Mouse (Mus musculus) C2C12 (cell line): ENCODE measurements around the gene Kif3a. TPM values are rescaled to one million over a fixed set of nuclear protein-coding genes. Genes with fewer than 3 reads are reported as not detected.

ENCODE experiments used
- H3K27me3 ChIP-seq: one replicate; pipeline ENCODE4 v1.6.1; 2011; ENCODE audit not compliant: control insufficient read depth, insufficient read depth, insufficient read length
- H3K36me3 ChIP-seq: one replicate; pipeline ENCODE4 v1.6.1; 2011; ENCODE audit not compliant: control insufficient read depth, insufficient read depth
- H3K4me3 ChIP-seq: one replicate; pipeline ENCODE4 v1.5.1; 2011; ENCODE audit warnings: mild to moderate bottlenecking, control low read depth; ENCODE audit not compliant: poor library complexity, insufficient read depth, severe bottlenecking
- H3K79me2 ChIP-seq: one replicate; pipeline ENCODE4 v1.6.1; 2011; ENCODE audit not compliant: control insufficient read depth, insufficient read depth
- H3K79me3 ChIP-seq: one replicate; pipeline ENCODE4 v1.6.1; 2011; ENCODE audit warnings: low read depth, control low read depth
- H3ac ChIP-seq: one replicate; pipeline ENCODE3; 2011; ENCODE audit warnings: low read depth; ENCODE audit not compliant: control insufficient read depth, insufficient read length
- CEBPB ChIP-seq: IDR thresholded peaks from one replicate; pipeline ENCODE4 v1.6.1; 2011; ENCODE audit warnings: low read depth, mild to moderate bottlenecking, control low read depth, moderate library complexity
- CTCF ChIP-seq: IDR thresholded peaks from one replicate; pipeline ENCODE4 v1.5.1; 2011; ENCODE audit not compliant: control insufficient read depth, insufficient read depth, insufficient read length
- FOSL1 ChIP-seq: IDR thresholded peaks from one replicate; pipeline ENCODE4 v1.8.0; 2011; ENCODE audit warnings: mild to moderate bottlenecking, low read length; ENCODE audit not compliant: poor library complexity, insufficient read depth, severe bottlenecking
- MAX ChIP-seq: IDR thresholded peaks from one replicate; pipeline ENCODE4 v1.6.1; 2011; ENCODE audit warnings: mild to moderate bottlenecking, control low read depth
- MYOD1 ChIP-seq: IDR thresholded peaks from one replicate; pipeline ENCODE4 v1.6.1; 2011; ENCODE audit warnings: low read depth; ENCODE audit not compliant: control insufficient read depth, insufficient read length
- MYOG ChIP-seq: IDR thresholded peaks from one replicate; pipeline ENCODE4 v1.6.1; 2011; ENCODE audit not compliant: control insufficient read depth, insufficient read length; ENCODE audit errors: extremely low read depth
- USF1 ChIP-seq: IDR thresholded peaks from one replicate; pipeline ENCODE4 v1.6.1; 2011; ENCODE audit warnings: low read depth, mild to moderate bottlenecking, control low read depth, moderate library complexity
- polyA plus RNA-seq: library from polyadenylated mRNA; unstranded; fragments of >200 nt; fragmentation: generic; extraction: Trizol; gene quantifications from one replicate; pipeline ENCODE4 v1.2.1, GENCODE M21; 2012; ENCODE audit warnings: missing spikeins

Kif3a gene
- polyA plus RNA-seq, 1 experiment = 7.9 TPM

DNA sequence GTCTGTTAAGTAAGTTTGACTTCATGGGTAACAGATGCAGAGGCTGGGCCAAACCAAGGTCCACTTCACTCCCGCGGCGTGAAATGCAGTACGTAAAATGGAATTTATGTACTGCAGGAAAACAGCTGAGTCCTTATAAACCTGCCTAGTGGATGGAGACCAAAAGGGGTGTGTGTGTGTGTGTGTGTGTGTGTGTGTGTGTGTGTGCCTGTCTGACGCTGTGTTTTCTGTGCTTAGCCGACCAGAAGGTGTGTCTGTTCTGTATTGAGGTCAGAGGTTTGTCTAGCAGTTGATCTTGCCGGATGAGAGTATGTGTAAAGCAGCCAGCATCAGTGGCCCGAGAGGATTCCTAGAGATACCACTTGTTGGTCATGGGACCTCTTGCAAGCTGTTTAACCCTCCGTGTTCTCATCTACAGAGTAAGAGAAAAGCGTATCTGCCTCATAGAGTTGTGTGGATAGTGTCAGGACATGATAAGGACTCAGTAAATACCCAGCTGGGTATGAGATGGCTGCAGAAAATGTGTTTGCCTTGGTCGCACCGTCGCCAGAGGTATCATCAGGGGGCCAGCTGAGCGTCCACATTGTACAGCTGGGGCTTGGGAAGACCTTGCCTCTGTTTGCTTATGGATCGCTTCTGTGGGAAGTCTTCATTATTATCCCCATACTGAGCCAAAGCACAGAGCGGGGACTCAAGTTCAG, 45.9 kb upstream of the Kif3a start:
- TF ChIP-seq CTCF = no peak
- TF ChIP-seq MYOG = no peak
- Histone ChIP-seq H3K4me3 (peak overlapping the region; percentile 65), H3ac (peak overlapping the region; percentile 24), H3K79me2 (peaks cover 65% of the 10 kb centered on the region), H3K79me3 (peaks cover 53% of the 10 kb centered on the region), H3K27me3 (no peaks in the 10 kb centered on the region), H3K36me3 (peaks cover 7% of the 10 kb centered on the region)

DNA sequence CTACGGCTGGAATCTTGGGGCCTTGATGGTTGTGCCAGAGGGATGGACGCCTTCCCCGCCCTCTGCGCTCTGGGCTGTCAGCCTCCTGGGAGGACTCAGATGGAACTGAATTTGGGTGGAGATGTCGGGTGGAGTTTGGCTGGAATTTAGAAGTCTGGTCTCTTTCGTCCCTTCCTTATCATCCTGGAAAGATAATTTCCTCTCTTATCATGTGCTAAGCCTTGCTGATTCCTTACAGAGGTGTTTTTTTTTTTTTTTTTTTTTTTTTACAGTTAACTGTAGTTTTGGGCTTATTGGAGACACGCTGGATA, 45.4 kb upstream of the Kif3a start:
- Histone ChIP-seq H3K36me3 (peaks cover 7% of the 10 kb centered on the region), H3ac (no peak overlapping the region)

DNA sequence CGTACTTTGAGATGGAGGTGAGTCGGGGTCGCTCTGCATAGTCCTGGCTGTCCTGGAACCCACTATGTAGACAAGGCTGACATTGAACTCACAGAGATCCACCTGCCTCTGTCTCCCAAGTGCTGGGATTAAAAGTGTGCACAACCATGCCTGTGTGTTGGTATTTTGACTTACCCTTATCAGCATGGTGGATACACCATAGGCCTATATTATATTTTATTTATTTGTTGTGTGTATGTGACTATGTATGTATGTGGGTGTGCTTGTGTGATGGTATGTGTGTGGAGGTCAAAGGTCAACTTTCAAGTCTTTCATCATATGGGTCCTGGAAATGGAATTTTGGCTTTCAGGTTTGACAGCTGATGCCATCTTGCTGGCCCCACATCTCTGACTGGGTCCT, 44.8 kb upstream of the Kif3a start:
- no peak overlapping the region for H3ac ChIP-seq
- H3K79me2 ChIP-seq = peaks cover 76% of the 10 kb centered on the region
- H3K4me3 ChIP-seq = no peak overlapping the region
- H3K27me3 ChIP-seq = no peaks in the 10 kb centered on the region
- H3K79me3 ChIP-seq = peaks cover 61% of the 10 kb centered on the region
- no peak for TF ChIP-seq FOSL1
- TF ChIP-seq MAX = no peak
- no peak for TF ChIP-seq CTCF
- no peak for TF ChIP-seq MYOD1
- peaks cover 7% of the 10 kb centered on the region for H3K36me3 ChIP-seq

More for the DNA sequence above, 45.4 kb upstream of the Kif3a start:
- Histone ChIP-seq H3K27me3 (no peaks in the 10 kb centered on the region), H3K79me2 (peaks cover 70% of the 10 kb centered on the region), H3K4me3 (no peak overlapping the region), H3K79me3 (peaks cover 57% of the 10 kb centered on the region)
- TF ChIP-seq MYOD1 = no peak
- no peak for TF ChIP-seq MYOG
- TF ChIP-seq USF1 = no peak
- no peak for TF ChIP-seq MAX
- no peak for TF ChIP-seq CEBPB
- TF ChIP-seq FOSL1 = no peak
- no peak for TF ChIP-seq CTCF

- H3K27me3 ChIP-seq = no peaks in the 10 kb centered on the region
- H3K36me3 ChIP-seq = peaks cover 7% of the 10 kb centered on the region
- H3K4me3 ChIP-seq = no peak overlapping the region
- TF ChIP-seq FOSL1 (no peak), USF1 (no peak), MYOG (no peak), MAX (no peak), MYOD1 (no peak), CEBPB (no peak), CTCF (no peak)
- H3K79me3 ChIP-seq = peaks cover 66% of the 10 kb centered on the region
- H3K79me2 ChIP-seq = peaks cover 81% of the 10 kb centered on the region
- H3ac ChIP-seq = no peak overlapping the region
These were observed 44.2 kb upstream of the Kif3a start for GRCm38 (mm10) chr11:53522930-53523329.

DNA sequence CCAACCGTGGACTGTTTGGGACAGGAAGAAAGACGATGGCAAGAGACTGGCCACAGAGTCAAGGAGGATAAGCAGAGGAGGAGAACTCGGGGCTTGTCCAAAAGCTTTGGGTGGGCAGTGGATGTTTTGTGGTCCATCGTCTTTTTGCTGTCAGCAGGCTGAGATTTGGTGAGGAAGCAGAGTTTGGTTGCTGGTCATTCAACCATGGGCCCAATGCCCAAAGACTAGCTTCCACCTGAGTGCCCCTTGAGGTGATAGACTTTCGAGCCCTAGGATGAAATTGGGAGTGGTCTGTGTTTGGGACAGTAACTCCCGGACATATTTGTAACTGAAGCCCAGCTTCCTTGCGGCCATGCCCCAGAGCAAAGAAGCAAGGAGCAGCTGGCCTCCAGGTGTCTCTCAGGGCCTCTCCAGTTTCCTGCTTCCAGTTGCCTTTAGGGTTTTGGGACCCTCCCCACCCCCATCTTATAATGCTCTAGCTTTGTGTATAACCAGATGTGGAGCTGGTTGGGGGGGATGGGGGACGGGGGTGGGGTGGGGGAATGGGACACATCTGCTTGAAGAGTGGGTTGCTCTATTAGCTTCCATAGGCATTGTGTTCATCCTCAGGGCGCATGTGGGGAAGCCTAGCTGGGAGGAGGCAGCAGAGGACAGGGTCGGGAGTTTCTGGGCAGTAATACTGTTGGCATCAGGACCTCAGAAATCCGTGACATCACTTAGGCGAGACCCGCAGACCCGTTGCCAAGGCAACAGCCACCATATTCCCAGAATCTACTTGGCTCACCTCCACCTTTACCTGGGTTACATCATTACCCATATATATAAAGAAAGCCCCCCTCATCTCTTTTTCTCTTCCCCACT, 43.4 kb upstream of the Kif3a start:
- no peak overlapping the region for H3K4me3 ChIP-seq
- H3K27me3 ChIP-seq = no peaks in the 10 kb centered on the region
- no peak overlapping the region for H3ac ChIP-seq
- TF ChIP-seq MAX (no peak), CEBPB (no peak), CTCF (no peak), MYOG (no peak), USF1 (no peak), MYOD1 (no peak), FOSL1 (no peak)
- H3K79me2 ChIP-seq = peaks cover 90% of the 10 kb centered on the region
- H3K36me3 ChIP-seq = peaks cover 7% of the 10 kb centered on the region
- H3K79me3 ChIP-seq = peaks cover 72% of the 10 kb centered on the region
